Mouse (Mus musculus) erythroblast, embryonic 14.5 days (primary cell): ENCODE measurements around the gene Ythdf1.

ENCODE experiments used
- GATA1 ChIP-seq: IDR thresholded peaks from 2 replicates; pipeline ENCODE4 v1.6.1; 2012; ENCODE audit warnings: low read length, inconsistent platforms, mixed read lengths
- TAL1 ChIP-seq: IDR thresholded peaks from 3 replicates; pipeline ENCODE4 v1.6.1; 2012; ENCODE audit warnings: low read length, inconsistent platforms, mixed read lengths

- TF ChIP-seq TAL1 (no peak), GATA1 (no peak)
These were observed 24.8 kb downstream of the Ythdf1 start for GRCm38 (mm10) chr2:180895837-180896525.
